9 mouse cellular contexts compared by ENCODE assay signal in genomic region chr15:7397818-7398608, GRCm38 (mm10). TPM values are rescaled to one million over a fixed set of nuclear protein-coding genes. Genes with fewer than 3 reads are reported as not detected.
DNase-seq lines count a peak whose midpoint lies in the region; ATAC-seq and TF ChIP-seq lines count a peak whose summit lies in the region.
"Had no signal": no experiment of that assay in that cellular context is flagged by ENCODE, and none has a peak within 500 bp of the region (broad histone marks: within the 10 kb centered on the region; RNA-seq: fewer than 3 reads in every experiment).

Gene Egflam, minus strand, starts transcription at chr15:7398395.

- peak within 1 kb of the TSS; percentile 96 for H3K4me2 ChIP-seq in forebrain, postnatal 0 days (ENCODE audit: low read depth)
- peak within 1 kb of the TSS; percentile 99 for H3K4me2 ChIP-seq in hindbrain, embryonic 16.5 days (ENCODE audit: low read length)

- H3K4me1 ChIP-seq in forebrain, postnatal 0 days (ENCODE audit: insufficient read depth): no peaks in the 10 kb centered on the region
- H3K4me1 ChIP-seq in hindbrain, embryonic 16.5 days (ENCODE audit: control insufficient read depth, insufficient read depth, low read depth, low read length): peaks cover 10% of the 10 kb centered on the region
- H3K4me1 ChIP-seq in small intestine, adult 2 months (ENCODE audit: control insufficient read depth, insufficient read depth, insufficient read length, low read length): peaks cover 7% of the 10 kb centered on the region; the same call in 1 of the 2 replicates

- H3K9me3 ChIP-seq in forebrain, postnatal 0 days (ENCODE audit: low read length): no peaks in the 10 kb centered on the region
- no peaks in the 10 kb centered on the region for H3K9me3 ChIP-seq in hindbrain, embryonic 16.5 days (ENCODE audit: control insufficient read depth, low read length)

- TF ChIP-seq CTCF in forebrain, postnatal 0 days (IDR thresholded peaks at IDR 0.05; ENCODE audit: low read depth): peak; percentile 5; the same call in 1 of the 2 replicates
- no peak for TF ChIP-seq CTCF in small intestine, adult 2 months (IDR thresholded peaks at IDR 0.05; ENCODE audit: extremely low read depth, insufficient read length, insufficient replicate concordance, low read depth, low read length)

- H3K36me3 ChIP-seq in forebrain, postnatal 0 days (ENCODE audit: insufficient read depth): no peaks in the 10 kb centered on the region
- H3K36me3 ChIP-seq in hindbrain, embryonic 16.5 days (ENCODE audit: control insufficient read depth, insufficient read depth, low read length): no peaks in the 10 kb centered on the region
- no peaks in the 10 kb centered on the region for H3K36me3 ChIP-seq in small intestine, adult 2 months (ENCODE audit: control insufficient read depth, insufficient read depth, low read length)

- 2% methylated on average over 61 of the region's 62 CpGs for WGBS in forebrain, postnatal 0 days
- under 1% methylated on average over 61 of the region's 62 CpGs for WGBS in hindbrain, embryonic 16.5 days
- WGBS in small intestine, adult 2 months: 1% methylated on average over 61 of the region's 62 CpGs

- H3K9ac ChIP-seq in forebrain, postnatal 0 days: peak within 1 kb of the TSS; percentile 45
- H3K9ac ChIP-seq in hindbrain, embryonic 16.5 days (ENCODE audit: low read depth, low read length): peak within 1 kb of the TSS; percentile 67

- peak; percentile 62 for ATAC-seq in forebrain, postnatal 0 days
- ATAC-seq in hindbrain, embryonic 16.5 days: peak; percentile 78

- no peak within 1 kb of the TSS for H3K27ac ChIP-seq in forebrain, postnatal 0 days (ENCODE audit: low read depth, low read length)
- peak within 1 kb of the TSS; percentile 42; the same call in 1 of the 2 replicates for H3K27ac ChIP-seq in hindbrain, embryonic 16.5 days (ENCODE audit: low read depth, low read length)
- peak within 1 kb of the TSS; percentile 16; the same call in 1 of the 2 replicates for H3K27ac ChIP-seq in small intestine, adult 2 months (ENCODE audit: insufficient read depth, low read depth, low read length)

- peaks cover 13% of the 10 kb centered on the region for H3K27me3 ChIP-seq in forebrain, postnatal 0 days (ENCODE audit: insufficient read depth, low read length)
- H3K27me3 ChIP-seq in hindbrain, embryonic 16.5 days (replicated peaks; ENCODE audit: control insufficient read depth, insufficient read depth, low read length): peaks cover 9% of the 10 kb centered on the region
- H3K27me3 ChIP-seq in small intestine, adult 2 months (ENCODE audit: control insufficient read depth, insufficient read depth, low read length): peaks cover 16% of the 10 kb centered on the region

- peak; percentile 9 to 14 for DNase-seq in cerebellum, postnatal 14 days
- no peak for DNase-seq in cerebellum, adult 9-10 months
- DNase-seq in ZHBTc4 (ENCODE audit: low read depth, low spot score): peak; percentile 46
- peak; percentile 6 for DNase-seq in forebrain, postnatal 0 days
- peak; percentile 59 for DNase-seq in lung, postnatal 10 days
- no peak for DNase-seq in adipocyte (ENCODE audit: low spot score)

- H3K4me3 ChIP-seq in forebrain, postnatal 0 days (ENCODE audit: low read depth, low read length): peak within 1 kb of the TSS; percentile 45
- H3K4me3 ChIP-seq in hindbrain, embryonic 16.5 days (ENCODE audit: low read length): peak within 1 kb of the TSS; percentile 66
- peak within 1 kb of the TSS; percentile 64 for H3K4me3 ChIP-seq in small intestine, adult 2 months (ENCODE audit: low read depth, low read length)
- H3K4me3 ChIP-seq: erythroblast, embryonic 14.5 days had no signal

- no peak for TF ChIP-seq POLR2A in small intestine, adult 2 months (IDR thresholded peaks at IDR 0.05; ENCODE audit: low read depth, low read length)

RNA-seq across cellular contexts. Expression of gene Egflam, which starts in this region (rescaled TPM):
- 3.8 and 5.1 TPM in 2 replicates for total RNA-seq in forebrain, postnatal 0 days (2014; rRNA removed)
- 4.5 TPM in 2 replicates for polyA plus RNA-seq in forebrain, postnatal 0 days (2015; fragmentation: Nextera tagmentation; extraction: Ambion mirVana)
- polyA plus RNA-seq in hindbrain, embryonic 16.5 days (2015; fragmentation: Nextera tagmentation; extraction: Ambion mirVana): 11.3 and 14.1 TPM in 2 replicates
- 0.77 and 1.3 TPM in 2 replicates for polyA plus RNA-seq in small intestine, adult 2 months (2012; rRNA removed)
- polyA plus RNA-seq: erythroblast, embryonic 14.5 days had no signal

Comparison
In these comparisons a context has a peak if more than half of its experiments do, and no peak if none do; other contexts are left out.
1. DNase-seq: peak in cerebellum, postnatal 14 days (2 of 2), ZHBTc4 (single experiment), forebrain, postnatal 0 days (single experiment) and lung, postnatal 10 days (single experiment); none in cerebellum, adult 9-10 months (single experiment) and adipocyte (single experiment).
2. Peak in every context shown above with its lines, with median percentiles within 50 percentile points of each other: H3K4me3 ChIP-seq.